Mouse (Mus musculus) midbrain, embryonic 12.5 days (tissue): ENCODE results near the gene Pot1b. TPM values are rescaled to one million over a fixed set of nuclear protein-coding genes. Genes with fewer than 3 reads are reported as not detected.

Source experiments
- polyA plus RNA-seq: library from polyadenylated mRNA; unstranded; fragments of >200 nt; fragmentation: Nextera tagmentation; extraction: Ambion mirVana; gene quantifications from 2 replicates; pipeline ENCODE4 v1.2.1, GENCODE M21; 2016

Pot1b gene
- polyA plus RNA-seq, 1 experiment from 2014 or later, result 12.6 TPM

Other genes with a start within 250 kb of the Pot1b start
- not detected in 2 replicates for gene Vmn2r118, start 87.4 kb downstream of the Pot1b start, polyA plus RNA-seq
- gene Adgre4, start 37.4 kb upstream of the Pot1b start, polyA plus RNA-seq, result 0.10 TPM in 2 replicates
- 12.6 and 13.3 TPM in 2 replicates for gene Zfp119a, start 166.3 kb upstream of the Pot1b start, polyA plus RNA-seq
- gene Zfp959, start 179.5 kb upstream of the Pot1b start, polyA plus RNA-seq, result 15.7 and 16.7 TPM in 2 replicates
- 6.1 and 6.3 TPM in 2 replicates for gene Zfp119b, start 236.9 kb upstream of the Pot1b start, polyA plus RNA-seq
- 3.2 and 3.8 TPM in 2 replicates for gene Ebi3, start 240.0 kb upstream of the Pot1b start, polyA plus RNA-seq
- gene Yju2, start 246.5 kb upstream of the Pot1b start, polyA plus RNA-seq, result 28.7 and 29.4 TPM in 2 replicates